Mouse (Mus musculus): ENCODE results near the gene Cd3g. TPM values are rescaled to one million over a fixed set of nuclear protein-coding genes. Genes with fewer than 3 reads are reported as not detected.
A peak's percentile ranks its signal among the peaks of the same experiment; 100 is the strongest.

Cd3g gene
- total and polyA plus RNA-seq, 2 experiments from 2014 or later: not detected

GRCm38 (mm10) chr9:44966815-44967242, 13.4 kb downstream of the Cd3g start:
- no peak for ATAC-seq (ENCODE audit: insufficient read depth, low read depth)
- H3K9ac ChIP-seq (replicated peaks; ENCODE audit: low read depth, low read length): no peak overlapping the region

GRCm38 (mm10) chr9:44965833-44966466, 14.3 kb downstream of the Cd3g start:
- 15% methylated on average over 10 of the region's 10 CpGs for WGBS
- H3K27me3 ChIP-seq (ENCODE audit: control insufficient read depth, insufficient read depth, low read length): 0 out of 2 replicates have a peak, but pooled peaks cover 5% of the 10 kb centered on the region
- H3K4me3 ChIP-seq (ENCODE audit: low read depth, low read length): peak overlapping the region; percentile 91
- peak overlapping the region; percentile 88 for H3K4me2 ChIP-seq (ENCODE audit: low read depth, low read length)
- peak overlapping the region; percentile 84; the same call in 1 of the 2 replicates for H3K9ac ChIP-seq (replicated peaks; ENCODE audit: low read depth, low read length)
- DNase-seq (ENCODE audit: low spot score) (no peak), ATAC-seq (ENCODE audit: insufficient read depth, low read depth) (no peak; the same call in 1 of the 2 replicates)
- H3K27ac ChIP-seq (ENCODE audit: low read depth): peak overlapping the region; percentile 78
- H3K9me3 ChIP-seq (replicated peaks; ENCODE audit: control insufficient read depth, low read length): no peaks in the 10 kb centered on the region
- TF ChIP-seq EP300 (IDR thresholded peaks at IDR 0.05; ENCODE audit: low read depth): no peak
- TF ChIP-seq CTCF (IDR thresholded peaks at IDR 0.05; ENCODE audit: low read depth): no peak
- no peaks in the 10 kb centered on the region for H3K4me1 ChIP-seq (ENCODE audit: control insufficient read depth, insufficient read depth)
- peaks cover 11% of the 10 kb centered on the region for H3K36me3 ChIP-seq (replicated peaks; ENCODE audit: control insufficient read depth, insufficient read depth, low read length)

More at GRCm38 (mm10) chr9:44966815-44967242, 13.4 kb downstream of the Cd3g start:
- Histone ChIP-seq H3K9me3 (replicated peaks; ENCODE audit: control insufficient read depth, low read length) (no peaks in the 10 kb centered on the region), H3K27ac (ENCODE audit: low read depth) (no peak overlapping the region), H3K27me3 (ENCODE audit: control insufficient read depth, insufficient read depth, low read length) (0 out of 2 replicates have a peak, but pooled peaks cover 5% of the 10 kb centered on the region), H3K4me3 (ENCODE audit: low read depth, low read length) (no peak overlapping the region), H3K4me1 (ENCODE audit: control insufficient read depth, insufficient read depth) (no peaks in the 10 kb centered on the region), H3K4me2 (ENCODE audit: low read depth, low read length) (no peak overlapping the region), H3K36me3 (replicated peaks; ENCODE audit: control insufficient read depth, insufficient read depth, low read length) (0 out of 2 replicates have a peak, but pooled peaks cover 2% of the 10 kb centered on the region)
- 18% methylated on average over 3 of the region's 3 CpGs for WGBS
- peak; percentile 77 for DNase-seq (ENCODE audit: low spot score)
- TF ChIP-seq EP300 (IDR thresholded peaks at IDR 0.05; ENCODE audit: low read depth) (no peak), CTCF (IDR thresholded peaks at IDR 0.05; ENCODE audit: low read depth) (peak; percentile 85)

- Histone ChIP-seq H3K27me3 (ENCODE audit: control insufficient read depth, insufficient read depth, low read length) (0 out of 2 replicates have a peak, but pooled peaks cover 2% of the 10 kb centered on the region), H3K36me3 (replicated peaks; ENCODE audit: control insufficient read depth, insufficient read depth, low read length) (peaks cover 13% of the 10 kb centered on the region), H3K4me3 (ENCODE audit: low read depth, low read length) (peak within 1 kb of the TSS; percentile 91), H3K4me2 (ENCODE audit: low read depth, low read length) (peak within 1 kb of the TSS; percentile 88), H3K27ac (ENCODE audit: low read depth) (peak within 1 kb of the TSS; percentile 78), H3K9ac (replicated peaks; ENCODE audit: low read depth, low read length) (peak within 1 kb of the TSS; percentile 84), H3K4me1 (ENCODE audit: control insufficient read depth, insufficient read depth) (no peaks in the 10 kb centered on the region), H3K9me3 (replicated peaks; ENCODE audit: control insufficient read depth, low read length) (no peaks in the 10 kb centered on the region)
- under 1% methylated on average over 39 of the region's 39 CpGs for WGBS
- TF ChIP-seq CTCF (IDR thresholded peaks at IDR 0.05; ENCODE audit: low read depth) (no peak), EP300 (IDR thresholded peaks at IDR 0.05; ENCODE audit: low read depth) (no peak)
- DNase-seq (ENCODE audit: low spot score) (peak; percentile 97), ATAC-seq (ENCODE audit: insufficient read depth, low read depth) (peak; percentile 96)
These were observed 15.0 kb downstream of the Cd3g start, which contains the start of gene Ube4a for GRCm38 (mm10) chr9:44965126-44965832. Gene Ube4a (minus strand): TSS chr9:44965600.

- H3K36me3 ChIP-seq (replicated peaks; ENCODE audit: control insufficient read depth, insufficient read depth, low read length): peaks cover 86% of the 10 kb centered on the region
These were observed 25.8 kb downstream of the Cd3g start for GRCm38 (mm10) chr9:44954432-44954831.

GRCm38 (mm10) chr9:44947836-44948235, 32.4 kb downstream of the Cd3g start:
- 91% methylated on average over 5 of the region's 5 CpGs for WGBS
- Histone ChIP-seq H3K9me3 (replicated peaks; ENCODE audit: control insufficient read depth, low read length) (no peaks in the 10 kb centered on the region), H3K36me3 (replicated peaks; ENCODE audit: control insufficient read depth, insufficient read depth, low read length) (peaks cover 93% of the 10 kb centered on the region), H3K4me2 (ENCODE audit: low read depth, low read length) (no peak overlapping the region), H3K9ac (replicated peaks; ENCODE audit: low read depth, low read length) (no peak overlapping the region), H3K4me3 (ENCODE audit: low read depth, low read length) (no peak overlapping the region), H3K27ac (ENCODE audit: low read depth) (no peak overlapping the region), H3K27me3 (ENCODE audit: control insufficient read depth, insufficient read depth, low read length) (no peaks in the 10 kb centered on the region), H3K4me1 (ENCODE audit: control insufficient read depth, insufficient read depth) (no peaks in the 10 kb centered on the region)
- ATAC-seq (ENCODE audit: insufficient read depth, low read depth): no peak
- no peak for DNase-seq (ENCODE audit: low spot score)
- TF ChIP-seq CTCF (IDR thresholded peaks at IDR 0.05; ENCODE audit: low read depth) (no peak), EP300 (IDR thresholded peaks at IDR 0.05; ENCODE audit: low read depth) (no peak)

More at GRCm38 (mm10) chr9:44954432-44954831, 25.8 kb downstream of the Cd3g start:
- Histone ChIP-seq H3K4me2 (ENCODE audit: low read depth, low read length) (no peak overlapping the region), H3K27ac (ENCODE audit: low read depth) (no peak overlapping the region), H3K4me1 (ENCODE audit: control insufficient read depth, insufficient read depth) (no peaks in the 10 kb centered on the region), H3K9ac (replicated peaks; ENCODE audit: low read depth, low read length) (no peak overlapping the region), H3K9me3 (replicated peaks; ENCODE audit: control insufficient read depth, low read length) (no peaks in the 10 kb centered on the region), H3K4me3 (ENCODE audit: low read depth, low read length) (no peak overlapping the region), H3K27me3 (ENCODE audit: control insufficient read depth, insufficient read depth, low read length) (no peaks in the 10 kb centered on the region)
- no peak for ATAC-seq (ENCODE audit: insufficient read depth, low read depth)
- TF ChIP-seq EP300 (IDR thresholded peaks at IDR 0.05; ENCODE audit: low read depth): no peak
- no peak for TF ChIP-seq CTCF (IDR thresholded peaks at IDR 0.05; ENCODE audit: low read depth)
- WGBS: 87% methylated on average over 3 of the region's 3 CpGs
- DNase-seq (ENCODE audit: low spot score): no peak

All from heart, postnatal 0 days (tissue).